Mouse (Mus musculus): Measurements from ENCODE around the gene Ffar4. TPM values are rescaled to one million over a fixed set of nuclear protein-coding genes. Genes with fewer than 3 reads are reported as not detected.

The Ffar4 gene
- total and polyA plus RNA-seq, 3 experiments, result not detected

DNA sequence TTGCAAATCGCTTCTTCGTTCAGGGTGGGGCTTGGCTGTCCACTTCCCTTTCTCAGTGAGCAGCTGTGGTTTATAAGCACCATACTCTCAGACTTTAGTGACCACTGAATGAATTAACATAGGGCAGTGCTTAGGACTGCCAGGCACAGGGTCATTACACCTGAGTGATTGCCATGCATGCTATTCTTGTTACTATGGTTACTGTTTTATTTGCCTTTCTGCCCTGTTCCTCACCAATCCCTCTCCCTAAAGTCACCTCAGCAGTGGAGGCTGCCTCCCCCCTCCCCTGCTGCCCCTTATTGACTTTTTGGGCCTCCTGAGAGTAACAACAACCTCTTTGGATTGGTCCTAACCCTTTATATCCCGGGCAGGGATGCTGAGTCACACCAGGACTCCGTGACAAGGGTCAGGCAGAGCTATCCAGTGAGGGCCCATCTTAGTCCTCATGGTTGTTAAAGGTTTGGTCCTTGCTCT, 5.3 kb upstream of the Ffar4 start:
- DNase-seq (ENCODE audit: low read depth, low spot score), result peak; percentile 6
- Histone ChIP-seq H3K27me3 (ENCODE audit: control insufficient read depth in 1 of 2, insufficient read depth in 2 of 2, low read length in 2 of 2) (no peaks in the 10 kb centered on the region), H3K9ac (ENCODE audit: control insufficient read depth, low read depth, low read length, poor library complexity, severe bottlenecking) (no peak overlapping the region), H3K4me1 (ENCODE audit: control insufficient read depth in 1 of 2, insufficient read depth in 2 of 2, low read length in 2 of 2) (peaks cover 0 to 6% of the 10 kb centered on the region in 2 experiments; a peak in 2 of 4 replicates), H3K79me2 (ENCODE audit: control insufficient read depth, insufficient read depth, low read length, poor library complexity) (no peaks in the 10 kb centered on the region), H3K9me3 (replicated peaks; ENCODE audit: insufficient read depth, low read length) (no peaks in the 10 kb centered on the region), H3K4me3 (ENCODE audit: control insufficient read depth in 1 of 2, insufficient read depth in 1 of 2, low read depth in 2 of 2, low read length in 2 of 2) (no peak overlapping the region), H3K36me3 (ENCODE audit: control insufficient read depth in 1 of 2, insufficient read depth in 2 of 2, low read length in 2 of 2) (peaks cover 0 to 9% of the 10 kb centered on the region in 2 experiments; a peak in 2 of 4 replicates), H3K27ac (ENCODE audit: control insufficient read depth, low read depth, low read length) (no peak overlapping the region)
- no peak for TF ChIP-seq JUND (IDR thresholded peaks at IDR 0.05; ENCODE audit: low read depth, low read length)
- TF ChIP-seq UBTF (IDR thresholded peaks at IDR 0.05; ENCODE audit: borderline replicate concordance, insufficient read depth, low read depth, low read length), result no peak
- TF ChIP-seq SMC3 (IDR thresholded peaks at IDR 0.05; ENCODE audit: low read depth, low read length), result no peak
- TF ChIP-seq GABPA (IDR thresholded peaks at IDR 0.05; ENCODE audit: low read depth, low read length), result no peak
- TF ChIP-seq KAT2A (conservative IDR thresholded peaks at IDR 0.05; ENCODE audit: low read depth, low read length), result no peak
- no peak for TF ChIP-seq MXI1 (IDR thresholded peaks at IDR 0.05; ENCODE audit: low read depth, low read length)
- TF ChIP-seq ZNF384 (IDR thresholded peaks at IDR 0.05; ENCODE audit: low read depth, low read length), result no peak
- TF ChIP-seq BHLHE40 (IDR thresholded peaks at IDR 0.05; ENCODE audit: borderline replicate concordance, low read depth, low read length), result no peak
- no peak for TF ChIP-seq MYC (IDR thresholded peaks at IDR 0.05; ENCODE audit: low read depth, low read length)
- TF ChIP-seq TCF12 (IDR thresholded peaks at IDR 0.05; ENCODE audit: low read depth, low read length), result no peak
- TF ChIP-seq NELFE (IDR thresholded peaks at IDR 0.05; ENCODE audit: low read depth, low read length), result no peak
- no peak for TF ChIP-seq ZMIZ1 (IDR thresholded peaks at IDR 0.05; ENCODE audit: low read depth, low read length)
- no peak for TF ChIP-seq POLR2AphosphoS5 (IDR thresholded peaks at IDR 0.05; ENCODE audit: borderline replicate concordance, low read depth, low read length)
- no peak for TF ChIP-seq USF1 (IDR thresholded peaks at IDR 0.05; ENCODE audit: low read depth, low read length)

DNA sequence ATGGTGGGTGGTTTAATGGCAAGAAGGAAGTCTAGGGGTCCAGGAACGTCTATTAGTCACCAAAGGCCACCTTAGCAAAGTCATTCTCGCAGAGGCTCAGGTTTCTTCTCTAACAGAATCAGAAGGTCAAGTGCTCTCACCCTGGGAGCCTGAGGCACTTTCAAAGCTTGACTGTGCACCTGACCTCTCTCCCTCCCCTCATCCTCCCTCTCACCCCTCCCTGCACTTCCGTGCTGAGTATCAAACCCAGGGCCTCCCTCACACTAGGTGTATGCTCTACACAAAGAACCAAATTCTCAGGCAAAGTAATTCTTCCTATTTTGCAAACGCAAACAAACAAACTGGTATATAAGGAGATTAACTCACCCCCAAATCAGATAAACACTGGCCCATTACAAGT, 640 bp upstream of the Ffar4 start:
- DNase-seq (ENCODE audit: low read depth, low spot score), result no peak
- H3K79me2 ChIP-seq (ENCODE audit: control insufficient read depth, insufficient read depth, low read length, poor library complexity), result no peaks in the 10 kb centered on the region
- no peaks in the 10 kb centered on the region for H3K9me3 ChIP-seq (replicated peaks; ENCODE audit: insufficient read depth, low read length)
- no peak for TF ChIP-seq ZC3H11A (IDR thresholded peaks at IDR 0.05; ENCODE audit: low read depth, low read length)
- TF ChIP-seq USF1 (IDR thresholded peaks at IDR 0.05; ENCODE audit: low read depth, low read length), result no peak
- H3K4me3 ChIP-seq (ENCODE audit: control insufficient read depth in 1 of 2, insufficient read depth in 1 of 2, low read depth in 2 of 2, low read length in 2 of 2), result no peak overlapping the region
- H3K36me3 ChIP-seq (ENCODE audit: control insufficient read depth in 1 of 2, insufficient read depth in 2 of 2, low read length in 2 of 2), result no peaks in the 10 kb centered on the region
- no peaks in the 10 kb centered on the region for H3K27me3 ChIP-seq (ENCODE audit: control insufficient read depth in 1 of 2, insufficient read depth in 2 of 2, low read length in 2 of 2)
- H3K27ac ChIP-seq (ENCODE audit: control insufficient read depth, low read depth, low read length), result no peak overlapping the region
- no peaks in the 10 kb centered on the region for H3K4me1 ChIP-seq (ENCODE audit: control insufficient read depth in 1 of 2, insufficient read depth in 2 of 2, low read length in 2 of 2)
- H3K9ac ChIP-seq (ENCODE audit: control insufficient read depth, low read depth, low read length, poor library complexity, severe bottlenecking), result no peak overlapping the region
